Mouse (Mus musculus) hindbrain, embryonic 14.5 days (tissue): Measurements from ENCODE around the gene Dctpp1. TPM values are rescaled to one million over a fixed set of nuclear protein-coding genes. Genes with fewer than 3 reads are reported as not detected.

Experiments used
- ATAC-seq: fragments of 200-750 bp; cut with Nextera tagmentation; 2 replicates; pipeline ENCODE4 v1.8.0; 2017; ENCODE audit warnings: moderate number of reproducible peaks, mild to moderate bottlenecking, moderate TSS enrichment, moderate library complexity; ENCODE audit not compliant: low FRiP score
- DNase-seq: peaks from one replicate; pipeline ENCODE4 v3.0.0-alpha.2; 2015; ENCODE audit warnings: low spot score
- H3K27ac ChIP-seq: fragments of 300-500 bp; sonication (generic); 2 replicates; pipeline ENCODE4 v1.5.1; 2014; ENCODE audit warnings: mild to moderate bottlenecking, moderate library complexity
- H3K27me3 ChIP-seq: fragments of 300-500 bp; sonication (generic); 2 replicates; pipeline ENCODE4 v1.6.1; 2014; ENCODE audit warnings: mild to moderate bottlenecking, low read length, mixed read lengths; ENCODE audit not compliant: control insufficient read depth, insufficient read depth
- H3K36me3 ChIP-seq: fragments of 300-500 bp; sonication (generic); replicated peaks from 2 replicates; pipeline ENCODE4 v1.6.1; 2014; ENCODE audit not compliant: control insufficient read depth, insufficient read depth
- H3K4me1 ChIP-seq: fragments of 300-500 bp; sonication (generic); replicated peaks from 2 replicates; pipeline ENCODE4 v1.6.1; 2014; ENCODE audit warnings: antibody characterized with exemption, low read length, mixed read lengths; ENCODE audit not compliant: control insufficient read depth, insufficient read depth
- H3K4me2 ChIP-seq: fragments of 300-500 bp; sonication (generic); replicated peaks from 2 replicates; pipeline ENCODE4 v1.6.1; 2014; ENCODE audit warnings: mild to moderate bottlenecking, moderate library complexity
- H3K4me3 ChIP-seq: fragments of 300-500 bp; sonication (generic); replicated peaks from 2 replicates; pipeline ENCODE4 v1.5.1; 2014; ENCODE audit warnings: mild to moderate bottlenecking, low read length
- H3K9ac ChIP-seq: fragments of 300-500 bp; sonication (generic); 2 replicates; pipeline ENCODE4 v1.6.1; 2014
- H3K9me3 ChIP-seq: fragments of 300-500 bp; sonication (generic); 2 replicates; pipeline ENCODE4 v1.6.1; 2016; ENCODE audit warnings: low read length; ENCODE audit not compliant: control insufficient read depth
- WGBS: fragments of 180-500 bp; shearing (Covaris S2); extraction: QIAGEN DNeasy Blood & Tissue Kit; methylation state at CpG from one replicate; pipeline ENCODE4 v1.1.7; 2014; 5-methylcytosine and 5-hydroxymethylcytosine counted together
- polyA plus RNA-seq: library from polyadenylated mRNA; unstranded; fragments of >200 nt; fragmentation: Nextera tagmentation; extraction: Ambion mirVana; gene quantifications from 2 replicates; pipeline ENCODE4 v1.2.1, GENCODE M21; 2014

Dctpp1 gene
- 119 and 126 TPM in 2 replicates for polyA plus RNA-seq

- no peaks in the 10 kb centered on the region for H3K27me3 ChIP-seq
- WGBS = under 1% methylated on average over 50 of the region's 50 CpGs
- peak within 1 kb of the TSS; percentile 73 for H3K9ac ChIP-seq
- peak within 1 kb of the TSS; percentile 86 for H3K4me2 ChIP-seq
- peak within 1 kb of the TSS; percentile 61 for H3K4me3 ChIP-seq
- H3K4me1 ChIP-seq = 0 out of 2 replicates have a peak, but pooled peaks cover 7% of the 10 kb centered on the region
- no peaks in the 10 kb centered on the region for H3K9me3 ChIP-seq
- DNase-seq = peak; percentile 97
- peak; percentile 98 for ATAC-seq
- H3K27ac ChIP-seq = no peak within 1 kb of the TSS
- peaks cover 5% of the 10 kb centered on the region; the same call in 1 of the 2 replicates for H3K36me3 ChIP-seq
Observed at GRCm38 (mm10) chr7:127260309-127261111, at the start of gene Dctpp1. TSS of gene Dctpp1 (minus strand) at chr7:127260709.

GRCm38 (mm10) chr7:127309951-127310350 is 49.4 kb upstream of the Dctpp1 start:
- Histone ChIP-seq H3K4me1 (no peaks in the 10 kb centered on the region), H3K27me3 (no peaks in the 10 kb centered on the region), H3K27ac (no peak overlapping the region), H3K36me3 (no peaks in the 10 kb centered on the region), H3K9me3 (no peaks in the 10 kb centered on the region), H3K4me3 (no peak overlapping the region), H3K9ac (no peak overlapping the region), H3K4me2 (no peak overlapping the region)
- WGBS = 80% methylated on average over 12 of the region's 12 CpGs
- ATAC-seq (no peak), DNase-seq (no peak)

GRCm38 (mm10) chr7:127308887-127309286 is 48.4 kb upstream of the Dctpp1 start:
- no peaks in the 10 kb centered on the region for H3K4me1 ChIP-seq
- H3K9me3 ChIP-seq = no peaks in the 10 kb centered on the region
- WGBS = 63% methylated on average over 4 of the region's 4 CpGs
- peak; percentile 82 for DNase-seq
- no peak overlapping the region for H3K9ac ChIP-seq
- no peak for ATAC-seq
- no peak overlapping the region for H3K4me2 ChIP-seq
- H3K27me3 ChIP-seq = no peaks in the 10 kb centered on the region
- H3K27ac ChIP-seq = no peak overlapping the region
- H3K36me3 ChIP-seq = no peaks in the 10 kb centered on the region
- no peak overlapping the region for H3K4me3 ChIP-seq

GRCm38 (mm10) chr7:127308431-127308830 is 47.9 kb upstream of the Dctpp1 start:
- 86% methylated on average over 2 of the region's 2 CpGs for WGBS
- no peaks in the 10 kb centered on the region for H3K9me3 ChIP-seq

GRCm38 (mm10) chr7:127297586-127298193 is 37.2 kb upstream of the Dctpp1 start:
- Histone ChIP-seq H3K4me1 (no peaks in the 10 kb centered on the region), H3K4me2 (no peak overlapping the region), H3K36me3 (no peaks in the 10 kb centered on the region), H3K9me3 (no peaks in the 10 kb centered on the region), H3K27ac (no peak overlapping the region), H3K9ac (no peak overlapping the region), H3K4me3 (no peak overlapping the region), H3K27me3 (no peaks in the 10 kb centered on the region)
- DNase-seq = no peak
- no peak for ATAC-seq
- WGBS = 95% methylated on average over 5 of the region's 5 CpGs

More at GRCm38 (mm10) chr7:127308431-127308830, 47.9 kb upstream of the Dctpp1 start:
- H3K27ac ChIP-seq = no peak overlapping the region
- no peak for DNase-seq
- H3K9ac ChIP-seq = no peak overlapping the region
- no peak overlapping the region for H3K4me2 ChIP-seq
- H3K4me3 ChIP-seq = no peak overlapping the region
- H3K27me3 ChIP-seq = no peaks in the 10 kb centered on the region
- no peaks in the 10 kb centered on the region for H3K4me1 ChIP-seq
- no peak for ATAC-seq
- no peaks in the 10 kb centered on the region for H3K36me3 ChIP-seq

GRCm38 (mm10) chr7:127296786-127297555 is 36.5 kb upstream of the Dctpp1 start:
- Histone ChIP-seq H3K36me3 (no peaks in the 10 kb centered on the region), H3K9ac (no peak overlapping the region), H3K27me3 (no peaks in the 10 kb centered on the region), H3K4me1 (no peaks in the 10 kb centered on the region), H3K4me3 (no peak overlapping the region), H3K27ac (no peak overlapping the region), H3K9me3 (no peaks in the 10 kb centered on the region), H3K4me2 (no peak overlapping the region)
- WGBS = 82% methylated on average over 5 of the region's 5 CpGs
- no peak for ATAC-seq
- DNase-seq = no peak

GRCm38 (mm10) chr7:127296098-127296497 is 35.6 kb upstream of the Dctpp1 start, which contains the start of gene Itgal:
TSS of gene Itgal (plus strand) at chr7:127296260.
- no peak within 1 kb of the TSS for H3K4me2 ChIP-seq
- H3K4me1 ChIP-seq = no peaks in the 10 kb centered on the region
- no peaks in the 10 kb centered on the region for H3K27me3 ChIP-seq
- H3K9ac ChIP-seq = no peak within 1 kb of the TSS
- no peak for ATAC-seq
- WGBS = 86% methylated on average over 11 of the region's 11 CpGs
- no peak within 1 kb of the TSS for H3K4me3 ChIP-seq
- DNase-seq = no peak
- no peak within 1 kb of the TSS for H3K27ac ChIP-seq
- no peaks in the 10 kb centered on the region for H3K9me3 ChIP-seq
- H3K36me3 ChIP-seq = no peaks in the 10 kb centered on the region

GRCm38 (mm10) chr7:127290142-127290541 is 29.6 kb upstream of the Dctpp1 start:
- H3K4me1 ChIP-seq = no peaks in the 10 kb centered on the region
- H3K9me3 ChIP-seq = peaks cover 10% of the 10 kb centered on the region; the same call in 1 of the 2 replicates
- no peak overlapping the region for H3K4me3 ChIP-seq
- no peaks in the 10 kb centered on the region for H3K27me3 ChIP-seq
- 51% methylated on average over 8 of the region's 8 CpGs for WGBS
- ATAC-seq = no peak
- H3K27ac ChIP-seq = no peak overlapping the region
- H3K36me3 ChIP-seq = no peaks in the 10 kb centered on the region
- no peak for DNase-seq
- H3K4me2 ChIP-seq = no peak overlapping the region
- no peak overlapping the region for H3K9ac ChIP-seq

- Histone ChIP-seq H3K9me3 (peaks cover 10% of the 10 kb centered on the region; the same call in 1 of the 2 replicates), H3K9ac (no peak overlapping the region), H3K27ac (no peak overlapping the region), H3K4me1 (no peaks in the 10 kb centered on the region), H3K4me3 (no peak overlapping the region), H3K36me3 (no peaks in the 10 kb centered on the region), H3K27me3 (no peaks in the 10 kb centered on the region), H3K4me2 (no peak overlapping the region)
- DNase-seq (no peak), ATAC-seq (no peak)
- WGBS = 90% methylated on average over 2 of the region's 2 CpGs
Observed at GRCm38 (mm10) chr7:127289306-127289705, 28.8 kb upstream of the Dctpp1 start.
